Mouse (Mus musculus): Measurements from ENCODE around the gene Gm10720.
"Not testable (repeated sequence)": the region's sequence is repeated elsewhere in the genome, so short reads cannot be mapped to it uniquely, and the experiment has no call there.

- not testable (repeated sequence) for TF ChIP-seq GATA1 (IDR thresholded peaks at IDR 0.05; ENCODE audit: borderline replicate concordance, low read length); FLI1 (IDR thresholded peaks at IDR 0.05; ENCODE audit: low read length)
Measured at GRCm38 (mm10) chr9:3026741-3027140, 11.3 kb downstream of the Gm10720 start.
